Mouse (Mus musculus): Measurements from ENCODE around the gene Akap17b.

Gene Akap17b

GRCm38 (mm10) chrX:36587304-36588209, 57.6 kb downstream of the Akap17b start:
- DNase-seq (ENCODE audit: low spot score): no peak

GRCm38 (mm10) chrX:36586629-36587303, 58.4 kb downstream of the Akap17b start:
- DNase-seq (ENCODE audit: low spot score): no peak

GRCm38 (mm10) chrX:36562079-36562478, 83.1 kb downstream of the Akap17b start:
- no peak for DNase-seq (ENCODE audit: low spot score)

GRCm38 (mm10) chrX:36561650-36562049, 83.5 kb downstream of the Akap17b start:
- DNase-seq (ENCODE audit: low spot score): peak; percentile 71

- no peak for DNase-seq (ENCODE audit: low spot score)
Measured at GRCm38 (mm10) chrX:36560170-36560569, 85.0 kb downstream of the Akap17b start.

All from ovary, postnatal 36 days (tissue).